Mouse (Mus musculus) hindbrain, embryonic 10.5 days (tissue): ENCODE data around the gene Rapgef1. TPM values are rescaled to one million over a fixed set of nuclear protein-coding genes. Genes with fewer than 3 reads are reported as not detected.

Experiments used
- DNase-seq: peaks from one replicate; pipeline ENCODE4 v3.0.0-alpha.2; 2017; ENCODE audit warnings: low spot score
- H3K27ac ChIP-seq: fragments of 300-500 bp; sonication (generic); 2 replicates; pipeline ENCODE4 v1.5.1; 2016; ENCODE audit warnings: mild to moderate bottlenecking, moderate library complexity
- H3K27me3 ChIP-seq: fragments of 300-500 bp; sonication (generic); 2 replicates; pipeline ENCODE4 v1.6.1; 2016; ENCODE audit warnings: mild to moderate bottlenecking; ENCODE audit not compliant: poor library complexity, insufficient read depth, severe bottlenecking
- H3K36me3 ChIP-seq: fragments of 300-500 bp; sonication (generic); 2 replicates; pipeline ENCODE4 v1.6.1; 2016; ENCODE audit warnings: mild to moderate bottlenecking, moderate library complexity
- H3K4me1 ChIP-seq: fragments of 300-500 bp; sonication (generic); replicated peaks from 2 replicates; pipeline ENCODE4 v1.6.1; 2016; ENCODE audit warnings: mild to moderate bottlenecking
- H3K4me3 ChIP-seq: fragments of 300-500 bp; sonication (generic); 2 replicates; pipeline ENCODE4 v1.5.1; 2016; ENCODE audit warnings: mild to moderate bottlenecking, moderate library complexity
- H3K9me3 ChIP-seq: fragments of 300-500 bp; sonication (generic); 2 replicates; pipeline ENCODE4 v1.6.1; 2016; ENCODE audit warnings: mild to moderate bottlenecking, moderate library complexity
- WGBS: fragments of 180-500 bp; shearing (Covaris S2); methylation state at CpG from one replicate; pipeline ENCODE4 v1.1.7; 2016; 5-methylcytosine and 5-hydroxymethylcytosine counted together
- polyA plus RNA-seq: library from polyadenylated mRNA; unstranded; fragments of >200 nt; fragmentation: Nextera tagmentation; extraction: Ambion mirVana; gene quantifications from 2 replicates; pipeline ENCODE4 v1.2.1, GENCODE M21; 2016

Rapgef1 gene
- polyA plus RNA-seq, 1 experiment from 2014 or later = 13.5 TPM

DNA sequence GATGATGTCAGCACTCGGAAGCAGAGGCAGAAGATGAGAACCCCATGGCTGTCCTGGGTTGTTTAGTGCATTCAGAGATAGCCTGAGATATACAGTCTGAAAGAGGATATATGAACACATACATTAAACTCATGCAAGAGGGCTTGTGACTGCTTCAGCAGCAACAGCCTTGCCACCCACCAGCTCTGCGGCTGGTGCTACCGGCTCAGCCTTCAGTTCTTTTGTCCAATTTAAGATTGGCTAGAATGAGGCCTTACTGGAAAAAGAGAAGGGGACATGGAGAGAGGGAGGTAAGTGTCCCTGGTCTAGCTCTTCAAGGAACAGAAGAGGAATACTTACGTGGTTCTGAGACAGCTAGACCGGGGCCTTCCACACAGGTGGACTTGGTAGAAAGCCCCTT is 13.9 kb upstream of the Rapgef1 start:
- Histone ChIP-seq H3K36me3 (no peaks in the 10 kb centered on the region), H3K27me3 (peaks cover 21% of the 10 kb centered on the region), H3K4me3 (no peak overlapping the region), H3K9me3 (no peaks in the 10 kb centered on the region), H3K4me1 (0 out of 2 replicates have a peak, but pooled peaks cover 11% of the 10 kb centered on the region), H3K27ac (no peak overlapping the region)
- no peak for DNase-seq
- 88% methylated on average over 5 of the region's 5 CpGs for WGBS

GRCm38 (mm10) chr2:29606460-29606859 is 13.1 kb upstream of the Rapgef1 start:
- peaks cover 21% of the 10 kb centered on the region for H3K27me3 ChIP-seq
- no peak overlapping the region for H3K27ac ChIP-seq
- H3K4me1 ChIP-seq = 0 out of 2 replicates have a peak, but pooled peaks cover 11% of the 10 kb centered on the region
- no peak for DNase-seq
- WGBS = 56% methylated on average over 6 of the region's 6 CpGs
- no peaks in the 10 kb centered on the region for H3K36me3 ChIP-seq
- H3K4me3 ChIP-seq = no peak overlapping the region
- no peaks in the 10 kb centered on the region for H3K9me3 ChIP-seq

- H3K9me3 ChIP-seq = no peaks in the 10 kb centered on the region
These were observed 2.2 kb upstream of the Rapgef1 start for GRCm38 (mm10) chr2:29617341-29617740.

GRCm38 (mm10) chr2:29618926-29619483 is 515 bp upstream of the Rapgef1 start:
- H3K27me3 ChIP-seq = no peaks in the 10 kb centered on the region
- 65% methylated on average over 8 of the region's 8 CpGs for WGBS
- no peaks in the 10 kb centered on the region for H3K9me3 ChIP-seq
- peak overlapping the region; percentile 97; the same call in 1 of the 2 replicates for H3K27ac ChIP-seq
- peaks cover 6% of the 10 kb centered on the region for H3K36me3 ChIP-seq
- peak overlapping the region; percentile 78 for H3K4me3 ChIP-seq
- no peak for DNase-seq
- peaks cover 38% of the 10 kb centered on the region for H3K4me1 ChIP-seq

More at GRCm38 (mm10) chr2:29617341-29617740, 2.2 kb upstream of the Rapgef1 start:
- no peak overlapping the region for H3K27ac ChIP-seq
- H3K36me3 ChIP-seq = no peaks in the 10 kb centered on the region
- peaks cover 24% of the 10 kb centered on the region for H3K4me1 ChIP-seq
- WGBS = 89% methylated on average over 1 of the region's 1 CpGs
- no peak overlapping the region for H3K4me3 ChIP-seq
- no peaks in the 10 kb centered on the region for H3K27me3 ChIP-seq
- no peak for DNase-seq

DNA sequence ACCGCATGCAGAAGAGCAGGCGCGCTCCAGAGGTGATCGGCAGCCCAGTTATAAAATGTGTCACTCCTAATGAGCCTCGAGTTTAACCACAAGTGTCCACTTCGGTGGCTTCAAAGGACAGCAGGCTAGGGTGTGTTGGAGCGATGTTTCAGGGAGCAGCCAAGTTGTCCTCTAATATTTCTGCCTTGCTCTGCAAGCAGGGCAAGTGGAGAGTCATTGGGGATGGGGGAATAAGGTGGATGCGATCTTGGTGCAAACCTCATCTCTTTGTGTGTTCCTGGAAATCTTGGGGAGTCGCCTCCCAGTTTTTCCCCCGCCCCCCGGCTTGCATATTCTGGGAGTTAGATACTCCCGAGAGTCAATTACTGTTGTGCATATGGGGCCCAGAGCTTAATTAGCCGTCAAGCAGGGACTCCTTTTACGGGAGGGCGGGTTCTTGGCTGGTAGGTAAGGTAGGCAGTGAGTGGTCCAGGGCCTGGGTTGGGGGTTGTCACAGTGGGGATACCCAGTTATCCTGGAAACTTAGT is 844 bp downstream of the Rapgef1 start:
- H3K27ac ChIP-seq = peak overlapping the region; percentile 97
- H3K4me3 ChIP-seq = peak overlapping the region; percentile 78
- DNase-seq = no peak
- peaks cover 11% of the 10 kb centered on the region for H3K36me3 ChIP-seq
- 1% methylated on average over 15 of the region's 15 CpGs for WGBS
- no peaks in the 10 kb centered on the region for H3K27me3 ChIP-seq
- no peaks in the 10 kb centered on the region for H3K9me3 ChIP-seq
- peaks cover 38% of the 10 kb centered on the region for H3K4me1 ChIP-seq

- H3K36me3 ChIP-seq = peaks cover 14% of the 10 kb centered on the region
- peak overlapping the region; percentile 78 for H3K4me3 ChIP-seq
- no peaks in the 10 kb centered on the region for H3K27me3 ChIP-seq
- H3K9me3 ChIP-seq = no peaks in the 10 kb centered on the region
- no peak for DNase-seq
- H3K4me1 ChIP-seq = peaks cover 38% of the 10 kb centered on the region
- no peak overlapping the region for H3K27ac ChIP-seq
- 80% methylated on average over 10 of the region's 10 CpGs for WGBS
These were observed 1.6 kb downstream of the Rapgef1 start for GRCm38 (mm10) chr2:29621163-29621562.

DNA sequence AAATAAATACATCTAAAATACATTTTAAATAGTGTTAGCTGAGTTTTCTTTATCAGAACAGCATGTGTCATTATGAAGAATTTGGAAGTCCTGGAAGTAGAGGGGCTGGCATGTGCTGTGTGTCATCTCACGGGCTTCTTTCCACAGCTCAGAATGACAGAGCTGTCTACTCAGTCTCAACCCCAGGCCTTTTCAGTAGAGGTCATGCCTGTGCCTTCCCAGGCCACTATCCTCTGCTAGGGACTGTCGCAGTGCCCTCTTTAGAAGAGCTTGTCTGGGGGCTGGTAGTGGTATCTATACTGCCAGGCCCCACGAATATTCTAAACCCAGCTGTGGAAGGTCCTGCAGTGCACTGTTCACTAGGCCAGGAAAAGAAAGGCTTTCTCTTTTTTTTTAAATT is 2.1 kb downstream of the Rapgef1 start:
- peak overlapping the region; percentile 78 for H3K4me3 ChIP-seq
- H3K9me3 ChIP-seq = no peaks in the 10 kb centered on the region
- 92% methylated on average over 3 of the region's 3 CpGs for WGBS

GRCm38 (mm10) chr2:29622126-29623005 is 2.8 kb downstream of the Rapgef1 start:
- no peaks in the 10 kb centered on the region for H3K27me3 ChIP-seq
- peaks cover 14% of the 10 kb centered on the region for H3K36me3 ChIP-seq
- WGBS = 89% methylated on average over 10 of the region's 10 CpGs

More for the DNA sequence above, 2.1 kb downstream of the Rapgef1 start:
- peaks cover 14% of the 10 kb centered on the region for H3K36me3 ChIP-seq
- no peak for DNase-seq
- no peaks in the 10 kb centered on the region for H3K27me3 ChIP-seq
- peaks cover 38% of the 10 kb centered on the region for H3K4me1 ChIP-seq
- H3K27ac ChIP-seq = no peak overlapping the region

DNA sequence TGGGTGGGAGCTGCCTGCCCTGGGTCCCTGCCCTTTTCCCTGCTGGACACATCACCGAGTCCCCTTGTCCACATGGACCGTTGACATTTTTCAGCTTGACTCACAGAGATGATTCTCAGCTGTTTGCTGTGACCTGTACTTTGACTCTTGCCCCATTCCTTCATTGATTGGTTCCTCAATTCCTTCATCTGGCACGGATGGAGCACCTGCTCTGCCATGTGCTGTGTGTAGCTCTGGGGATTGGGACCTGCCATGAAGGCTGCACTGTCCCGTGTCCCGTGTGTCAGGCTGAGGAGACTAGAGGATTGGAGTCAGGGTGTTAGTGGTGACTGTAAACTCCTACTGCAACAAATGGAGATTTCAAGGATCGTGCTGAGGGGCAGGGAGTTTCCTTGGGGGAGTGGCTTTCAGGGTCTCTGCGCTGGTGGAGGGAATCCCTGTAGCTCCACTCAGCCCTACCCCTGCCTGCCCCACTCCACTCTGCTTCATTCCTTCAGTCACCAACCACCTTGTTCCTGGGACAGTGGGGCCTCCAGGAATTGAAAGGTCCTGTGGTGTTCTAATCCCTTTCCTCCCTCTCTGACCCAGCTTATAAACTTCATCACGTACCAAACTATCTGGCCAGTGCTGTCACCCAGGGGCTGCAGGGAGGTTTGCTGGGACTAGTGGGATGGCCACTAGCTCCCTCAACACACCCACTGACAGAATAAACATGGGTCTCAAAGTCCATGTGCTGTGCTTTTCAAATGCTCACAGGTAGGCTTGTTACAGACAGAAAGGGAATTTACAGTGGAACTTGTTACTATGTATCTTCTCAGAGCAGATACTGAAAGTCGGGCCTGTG is 3.9 kb downstream of the Rapgef1 start:
- DNase-seq = no peak
- Histone ChIP-seq H3K9me3 (no peaks in the 10 kb centered on the region), H3K4me3 (no peak overlapping the region), H3K27ac (no peak overlapping the region), H3K4me1 (peaks cover 49% of the 10 kb centered on the region), H3K27me3 (no peaks in the 10 kb centered on the region), H3K36me3 (peaks cover 14% of the 10 kb centered on the region)
- 89% methylated on average over 9 of the region's 9 CpGs for WGBS

More at GRCm38 (mm10) chr2:29622126-29623005, 2.8 kb downstream of the Rapgef1 start:
- DNase-seq = no peak
- no peak overlapping the region for H3K4me3 ChIP-seq
- no peak overlapping the region for H3K27ac ChIP-seq
- peaks cover 42% of the 10 kb centered on the region for H3K4me1 ChIP-seq
- H3K9me3 ChIP-seq = no peaks in the 10 kb centered on the region

DNA sequence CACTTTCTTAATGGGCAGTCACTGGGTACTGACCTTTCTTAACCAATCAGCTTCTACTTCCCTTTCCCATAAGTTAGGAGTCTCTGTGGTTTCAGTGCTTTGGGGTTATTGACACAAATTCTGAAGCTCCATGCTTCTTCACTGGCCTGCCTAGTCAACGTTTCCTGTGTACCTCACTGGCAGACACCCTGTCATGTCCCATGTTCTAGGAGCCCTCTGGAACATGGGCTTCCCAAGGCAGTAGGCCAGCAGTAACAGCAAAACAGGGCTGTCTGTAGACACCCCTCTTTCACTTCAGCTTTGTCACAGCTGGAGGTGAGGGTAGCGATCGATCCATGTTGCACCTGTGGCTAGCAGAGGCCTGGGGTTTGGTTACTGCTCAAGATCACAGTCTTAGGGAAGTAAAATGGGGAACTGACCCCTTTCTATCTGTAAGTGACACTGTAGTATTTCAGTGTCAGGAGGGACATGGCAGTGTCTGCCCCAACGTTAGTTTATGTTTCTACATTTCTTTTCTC is 4.6 kb downstream of the Rapgef1 start:
- Histone ChIP-seq H3K27me3 (no peaks in the 10 kb centered on the region), H3K4me3 (no peak overlapping the region), H3K27ac (no peak overlapping the region), H3K36me3 (peaks cover 15% of the 10 kb centered on the region), H3K9me3 (no peaks in the 10 kb centered on the region), H3K4me1 (peaks cover 48% of the 10 kb centered on the region)
- no peak for DNase-seq
- WGBS = 87% methylated on average over 4 of the region's 4 CpGs

- Histone ChIP-seq H3K27ac (no peak overlapping the region), H3K4me1 (peaks cover 50% of the 10 kb centered on the region), H3K9me3 (no peaks in the 10 kb centered on the region), H3K27me3 (no peaks in the 10 kb centered on the region), H3K36me3 (peaks cover 21% of the 10 kb centered on the region), H3K4me3 (no peak overlapping the region)
- 89% methylated on average over 5 of the region's 5 CpGs for WGBS
- no peak for DNase-seq
These were observed 5.2 kb downstream of the Rapgef1 start for GRCm38 (mm10) chr2:29624739-29625138.

DNA sequence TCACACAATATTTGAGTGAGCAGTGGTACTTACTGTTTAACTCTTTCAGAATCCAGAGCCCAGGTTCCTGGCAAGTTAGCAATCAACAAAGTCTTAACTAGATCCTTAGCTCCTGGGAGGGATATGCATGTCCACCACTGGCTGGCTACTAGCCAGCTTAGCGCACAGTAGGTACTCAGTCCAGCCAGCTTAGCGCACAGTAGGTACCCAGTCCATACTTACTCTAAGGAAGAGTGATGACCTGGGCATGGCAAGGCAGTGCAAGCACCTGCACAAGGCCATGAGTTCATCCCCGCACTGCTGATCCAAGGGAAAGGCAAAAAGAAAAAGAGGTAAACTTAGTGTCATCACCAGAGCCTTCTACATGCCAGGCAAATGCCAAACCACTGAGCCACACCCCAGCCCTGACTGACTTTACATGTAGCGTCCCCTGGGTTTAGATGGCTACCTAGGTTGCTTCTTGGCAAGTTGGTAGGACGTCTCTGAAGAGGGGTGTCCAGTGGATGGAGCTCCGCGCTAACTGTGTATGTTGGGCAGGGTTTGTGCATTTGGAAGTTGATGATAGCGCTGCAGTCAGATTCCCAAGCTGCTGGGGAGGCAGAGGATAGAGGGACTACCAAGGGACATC is 6.2 kb downstream of the Rapgef1 start:
- H3K4me1 ChIP-seq = peaks cover 50% of the 10 kb centered on the region
- WGBS = 96% methylated on average over 8 of the region's 8 CpGs
- H3K27me3 ChIP-seq = no peaks in the 10 kb centered on the region
- H3K27ac ChIP-seq = no peak overlapping the region
- no peaks in the 10 kb centered on the region for H3K9me3 ChIP-seq
- DNase-seq = no peak
- peaks cover 29% of the 10 kb centered on the region for H3K36me3 ChIP-seq
- H3K4me3 ChIP-seq = no peak overlapping the region
